Mouse (Mus musculus) bone marrow macrophage, adult 2 months (primary cell): Measurements from ENCODE around the gene Creb5.

Experiments
- CTCF ChIP-seq: IDR thresholded peaks from 2 replicates; pipeline ENCODE4 v1.5.1; 2012; ENCODE audit warnings: low read depth, mild to moderate bottlenecking, low read length, moderate library complexity
- POLR2A ChIP-seq: IDR thresholded peaks from 2 replicates; pipeline ENCODE4 v1.6.1; 2012; ENCODE audit warnings: mild to moderate bottlenecking, low read depth, low read length, borderline replicate concordance

- no peak for TF ChIP-seq POLR2A
- TF ChIP-seq CTCF: no peak
Measured at GRCm38 (mm10) chr6:53545989-53546388, 258.9 kb downstream of the Creb5 start.
